In the genomic region with DNA sequence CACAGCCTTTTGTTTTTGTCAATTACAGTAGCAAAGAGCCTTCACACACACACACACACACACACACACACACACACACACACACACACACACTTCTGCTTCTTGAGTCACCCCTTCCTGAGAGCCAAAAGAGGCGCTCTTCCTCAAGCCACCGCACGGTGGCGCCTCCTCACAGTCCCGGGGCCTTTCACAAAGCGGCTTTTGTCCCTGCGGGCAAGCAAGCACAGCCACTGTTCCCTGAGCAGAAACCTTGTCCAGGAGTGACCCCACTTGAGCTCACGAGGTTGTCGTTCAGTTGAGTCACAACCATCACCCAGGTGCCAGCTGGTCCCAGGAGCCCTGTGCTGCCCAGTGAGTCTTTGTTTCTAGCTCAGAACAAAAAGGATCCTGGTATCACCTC, we compare ENCODE assay signal across 9 mouse cellular contexts. TPM values are rescaled to one million over a fixed set of nuclear protein-coding genes. Genes with fewer than 3 reads are reported as not detected.
DNase-seq lines count a peak whose midpoint lies in the region; ATAC-seq lines count a peak whose summit lies in the region.
"Had no signal": no experiment of that assay in that cellular context is flagged by ENCODE, and none has a peak within 500 bp of the region (broad histone marks: within the 10 kb centered on the region; RNA-seq: fewer than 3 reads in every experiment).

No protein-coding gene starts in this region.

- ATAC-seq in liver, embryonic 12.5 days: no peak
- peak; percentile 48; the same call in 1 of the 2 replicates for ATAC-seq in limb, embryonic 13.5 days (ENCODE audit: low FRiP score, low read depth)
- ATAC-seq in monocyte, adult 5-6 weeks (replicated peaks; ENCODE audit: insufficient number of reproducible peaks, low FRiP score, low TSS enrichment, poor library complexity, severe bottlenecking): peak; percentile 73

- peak; percentile 67 for DNase-seq in liver
- peak; percentile 89 for DNase-seq in embryonic facial prominence, embryonic 10.5 days (ENCODE audit: low spot score)
- DNase-seq in heart, adult 8-10 months (ENCODE audit: low spot score): peak; percentile 74
- DNase-seq in kidney, adult 9 months: peak; percentile 92
- DNase-seq in spleen, postnatal 14 days (ENCODE audit: low spot score in 2 of 2): peak; percentile 18 to 50

- no peak overlapping the region for H3K27ac ChIP-seq in liver, embryonic 12.5 days
- H3K27ac ChIP-seq in embryonic facial prominence, embryonic 10.5 days (replicated peaks): peak overlapping the region; percentile 76
- peak overlapping the region; percentile 40; the same call in 1 of the 2 replicates for H3K27ac ChIP-seq in limb, embryonic 13.5 days

- no peak overlapping the region for H3K4me2 ChIP-seq in liver, embryonic 12.5 days
- H3K4me2 ChIP-seq in limb, embryonic 13.5 days (replicated peaks): 0 out of 2 replicates have a peak overlapping the region, but pooled peaks have one; percentile 2

- H3K36me3 ChIP-seq in liver, embryonic 12.5 days: no peaks in the 10 kb centered on the region
- H3K36me3 ChIP-seq in embryonic facial prominence, embryonic 10.5 days (replicated peaks): no peaks in the 10 kb centered on the region
- H3K36me3 ChIP-seq in limb, embryonic 13.5 days: no peaks in the 10 kb centered on the region
- H3K36me3 ChIP-seq: G1E had no signal

- no peak overlapping the region for H3K9ac ChIP-seq in liver, embryonic 12.5 days
- no peak overlapping the region for H3K9ac ChIP-seq in limb, embryonic 13.5 days

- H3K27me3 ChIP-seq in liver, embryonic 12.5 days (replicated peaks): no peaks in the 10 kb centered on the region
- H3K27me3 ChIP-seq in embryonic facial prominence, embryonic 10.5 days (replicated peaks; ENCODE audit: low read depth, poor library complexity, severe bottlenecking): peaks cover 19% of the 10 kb centered on the region
- no peaks in the 10 kb centered on the region for H3K27me3 ChIP-seq in limb, embryonic 13.5 days

- no peaks in the 10 kb centered on the region for H3K4me1 ChIP-seq in liver, embryonic 12.5 days
- H3K4me1 ChIP-seq in embryonic facial prominence, embryonic 10.5 days: peaks cover 18% of the 10 kb centered on the region
- H3K4me1 ChIP-seq in limb, embryonic 13.5 days: peaks cover 35% of the 10 kb centered on the region

- 3% methylated on average over 9 of the region's 9 CpGs for WGBS in liver, embryonic 12.5 days (ENCODE audit: insufficient replicate concordance)
- 2% methylated on average over 9 of the region's 9 CpGs for WGBS in embryonic facial prominence, embryonic 10.5 days
- WGBS in limb, embryonic 13.5 days: 2% methylated on average over 9 of the region's 9 CpGs

- H3K4me3 ChIP-seq in liver, embryonic 12.5 days: no peak overlapping the region
- no peak overlapping the region for H3K4me3 ChIP-seq in embryonic facial prominence, embryonic 10.5 days
- H3K4me3 ChIP-seq in limb, embryonic 13.5 days: no peak overlapping the region

- no peaks in the 10 kb centered on the region for H3K9me3 ChIP-seq in liver, embryonic 12.5 days (replicated peaks)
- H3K9me3 ChIP-seq in embryonic facial prominence, embryonic 10.5 days: no peaks in the 10 kb centered on the region
- no peaks in the 10 kb centered on the region for H3K9me3 ChIP-seq in limb, embryonic 13.5 days

RNA-seq across cellular contexts. Expression of gene Mrpl19, which starts 21.3 kb away (rescaled TPM):
- 42.5 and 48.9 TPM in 2 replicates for polyA plus RNA-seq in liver, embryonic 12.5 days (2016; fragmentation: Nextera tagmentation; extraction: Ambion mirVana)
- polyA plus RNA-seq in embryonic facial prominence, embryonic 10.5 days (2016; fragmentation: Nextera tagmentation; extraction: Ambion mirVana): 65.2 and 67.7 TPM in 2 replicates
- 10 to 100 TPM; 37.6 to 46.0 (median 41.4) TPM for total RNA-seq in heart, adult 8-10 months (2022)
- polyA plus RNA-seq in limb, embryonic 13.5 days (2015; fragmentation: Nextera tagmentation; extraction: Ambion mirVana): 52.9 and 58.1 TPM in 2 replicates
- 3.8 to 9.1 TPM (median 9.1 TPM) in 3 replicates for total RNA-seq in monocyte, adult 5-6 weeks (2017)

RNA-seq across cellular contexts. Expression of gene Eva1a, which starts 53.8 kb away (rescaled TPM):
- polyA plus RNA-seq in liver, embryonic 12.5 days (2016; fragmentation: Nextera tagmentation; extraction: Ambion mirVana): 3.5 and 3.8 TPM in 2 replicates
- polyA plus RNA-seq in embryonic facial prominence, embryonic 10.5 days (2016; fragmentation: Nextera tagmentation; extraction: Ambion mirVana): 7.0 and 9.1 TPM in 2 replicates
- 1 to 10 TPM; 1.5 to 2.2 (median 1.6) TPM for total RNA-seq in heart, adult 8-10 months (2022)
- 37.2 and 39.1 TPM in 2 replicates for polyA plus RNA-seq in limb, embryonic 13.5 days (2015; fragmentation: Nextera tagmentation; extraction: Ambion mirVana)
- not detected in 3 replicates for total RNA-seq in monocyte, adult 5-6 weeks (2017)
- polyA plus RNA-seq: G1E had no signal

Comparison
In these comparisons a context has a peak if more than half of its experiments do, and no peak if none do; other contexts are left out.
1. DNase-seq: peak in every context shown above with its lines; median percentile 92 in kidney, adult 9 months; 89 in embryonic facial prominence, embryonic 10.5 days; 74 in heart, adult 8-10 months; 67 in liver; 34 in spleen, postnatal 14 days.